Mouse (Mus musculus): ENCODE data around the gene Gpr19. TPM values are rescaled to one million over a fixed set of nuclear protein-coding genes. Genes with fewer than 3 reads are reported as not detected.
A peak's percentile ranks its signal among the peaks of the same experiment; 100 is the strongest.

Gpr19 gene
- total RNA-seq, 2 experiments from 2014 or later: 25.3 to 27.3 TPM

DNA sequence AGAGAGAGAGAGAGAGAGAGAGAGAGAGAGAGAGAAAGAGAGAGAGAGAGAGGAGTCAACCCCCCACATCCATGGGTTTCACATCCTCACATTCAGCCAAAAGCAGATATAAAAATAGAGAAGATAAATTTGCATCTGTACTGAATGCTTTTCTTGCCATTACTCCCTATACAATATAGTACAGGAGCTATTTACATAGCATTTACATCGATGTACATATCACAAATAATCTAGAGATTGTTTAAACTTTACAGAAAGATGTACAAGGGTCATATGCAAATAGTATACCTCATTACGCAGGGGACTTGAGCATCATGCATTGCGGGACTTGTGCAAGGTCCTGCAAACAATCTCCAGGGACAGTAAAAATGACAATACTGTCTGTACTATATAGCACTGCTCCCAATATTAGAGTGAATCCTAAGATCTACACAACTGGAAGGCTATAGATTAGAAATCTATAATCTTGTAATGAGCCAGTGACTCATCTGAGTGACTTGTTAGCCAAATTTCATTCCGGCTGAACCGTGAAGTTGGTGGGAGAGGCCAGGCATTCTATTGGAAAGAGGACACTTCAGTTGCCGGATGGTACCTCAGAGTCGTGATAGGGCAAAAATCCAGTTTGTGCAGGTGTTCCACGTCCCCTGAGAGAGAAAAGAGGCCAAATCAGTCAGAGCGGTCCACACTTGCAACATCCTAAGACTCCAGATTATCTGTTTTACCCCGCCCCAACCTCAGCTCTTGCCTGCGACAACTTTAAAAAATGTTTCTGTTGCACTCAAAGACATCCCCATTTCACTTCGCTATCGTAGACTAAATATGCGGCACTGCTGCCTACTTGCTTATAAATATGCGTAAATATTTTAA lies 1.6 kb downstream of the Gpr19 start:
- intact Hi-C loops (cut with DNase I): no loop called here
- no peak for DNase-seq (ENCODE audit: low spot score in 2 of 2)

DNA sequence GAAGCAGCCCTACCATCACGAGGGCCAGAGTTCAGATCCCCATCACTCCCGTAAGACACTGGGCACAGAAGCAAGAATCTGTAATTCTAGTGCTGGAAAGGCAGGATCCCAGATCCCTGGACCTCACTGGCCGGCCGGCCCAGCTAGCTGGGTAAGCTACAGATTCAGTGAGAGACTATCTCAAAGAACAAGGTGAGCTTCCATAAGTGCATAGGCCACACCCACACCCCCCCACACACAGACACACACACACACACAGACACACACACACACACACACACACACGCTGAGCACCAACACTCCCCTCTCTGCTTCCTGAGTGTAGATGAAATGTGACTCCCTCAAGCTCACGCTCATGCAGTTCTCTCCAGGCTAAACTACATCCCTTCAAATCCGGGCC lies 7.9 kb downstream of the Gpr19 start:
- DNase-seq (ENCODE audit: low spot score in 2 of 2): no peak
- intact Hi-C loops (cut with DNase I): no loop called here

DNA sequence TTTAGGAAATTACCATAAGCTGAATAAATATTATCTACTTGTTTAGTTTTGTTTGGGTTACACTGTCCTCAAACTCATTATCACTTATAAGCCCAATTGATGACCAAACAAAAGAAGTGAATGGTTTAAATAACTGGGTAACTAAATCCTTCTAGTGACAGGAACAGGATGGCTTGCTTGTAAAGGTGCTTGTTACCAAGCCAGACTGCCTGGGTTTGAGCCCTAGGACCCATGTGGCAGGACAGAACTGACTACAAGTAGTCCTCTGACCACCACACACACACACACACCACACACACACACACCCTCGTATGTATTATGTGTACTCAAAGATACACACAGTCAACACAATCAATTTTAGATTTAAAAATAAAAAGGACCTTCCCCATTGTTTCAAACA lies 8.6 kb downstream of the Gpr19 start:
- DNase-seq (ENCODE audit: low spot score in 2 of 2): no peak
- intact Hi-C loops (cut with DNase I): no loop called here

DNA sequence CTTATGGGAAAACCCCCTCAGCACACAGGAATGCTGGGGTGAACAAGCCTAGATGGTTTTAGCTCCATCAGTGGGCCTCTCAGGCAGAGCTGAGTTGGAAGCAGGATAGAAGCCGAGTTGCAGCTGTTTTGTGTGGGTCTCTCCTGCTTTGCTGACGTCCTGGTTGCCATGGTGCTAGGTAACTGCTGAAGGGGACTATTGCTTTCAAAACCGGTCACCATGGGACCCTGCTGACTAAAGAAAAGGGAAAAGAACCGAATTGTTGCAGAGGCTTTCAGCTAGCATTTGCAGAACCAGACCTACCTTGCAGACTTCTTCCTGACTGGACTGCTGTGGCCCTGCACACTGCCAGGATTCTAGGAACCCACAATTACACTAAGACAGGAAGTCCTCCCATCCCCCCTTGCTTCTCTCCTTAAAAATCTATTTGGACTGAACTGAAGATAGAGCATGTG lies 9.8 kb downstream of the Gpr19 start:
- peak; percentile 66 to 86 for DNase-seq (ENCODE audit: low spot score in 2 of 2)
- intact Hi-C loops (cut with DNase I): no loop called here

DNA sequence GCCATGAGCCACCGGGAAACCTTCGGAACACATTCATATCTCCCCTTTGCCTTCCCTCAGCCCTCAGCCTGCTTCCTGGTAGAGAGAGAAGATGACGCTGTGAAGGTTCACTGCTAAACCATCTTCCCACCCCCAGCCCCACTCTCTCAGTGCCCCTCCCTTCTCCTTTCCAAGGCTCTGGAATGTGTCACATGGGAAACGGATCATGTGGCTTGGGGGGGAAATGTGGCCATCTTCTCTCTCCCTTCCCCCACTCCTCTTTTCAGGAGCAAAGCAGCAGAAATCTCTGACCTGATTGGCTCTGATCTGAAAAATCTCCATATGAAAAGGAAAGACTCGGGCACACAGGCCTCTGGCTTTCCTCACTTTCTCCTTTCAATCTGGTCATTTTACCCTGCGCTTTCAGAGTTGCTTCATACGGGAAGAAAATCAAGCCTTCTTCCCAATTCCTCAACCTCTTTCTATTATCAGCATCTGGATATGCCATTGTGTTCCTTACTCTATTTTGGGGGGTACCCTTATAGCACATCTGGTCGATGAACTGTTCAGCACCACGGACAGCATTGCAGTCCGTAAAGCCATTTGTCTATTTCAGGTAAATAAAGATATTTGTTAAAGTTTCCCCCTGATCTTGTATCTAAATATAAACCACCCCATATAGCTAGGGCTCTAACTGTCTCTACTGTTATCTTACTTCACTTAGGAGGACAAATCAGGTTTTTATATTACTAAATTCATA lies 10.5 kb downstream of the Gpr19 start:
- intact Hi-C loops (cut with DNase I): loop anchor here (1.0 kb wide), 1 partner anchor 32 kb away; the partner anchor contains the start of gene Cdkn1b

GRCm38 (mm10) chr6:134887008-134887407 lies 11.4 kb downstream of the Gpr19 start:
- DNase-seq (ENCODE audit: low spot score in 2 of 2): peak; percentile 27 to 46
- intact Hi-C loops (cut with DNase I): loop anchor here (1.0 kb wide), 1 partner anchor 33 kb away; the partner anchor contains the start of gene Cdkn1b

More for the DNA sequence above, 10.5 kb downstream of the Gpr19 start:
- DNase-seq (ENCODE audit: low spot score in 2 of 2): peak; percentile 88 to 97

GRCm38 (mm10) chr6:134886475-134886874 lies 11.9 kb downstream of the Gpr19 start:
- DNase-seq (ENCODE audit: low spot score in 2 of 2): peak; percentile 31 to 47
- intact Hi-C loops (cut with DNase I): no loop called here

DNA sequence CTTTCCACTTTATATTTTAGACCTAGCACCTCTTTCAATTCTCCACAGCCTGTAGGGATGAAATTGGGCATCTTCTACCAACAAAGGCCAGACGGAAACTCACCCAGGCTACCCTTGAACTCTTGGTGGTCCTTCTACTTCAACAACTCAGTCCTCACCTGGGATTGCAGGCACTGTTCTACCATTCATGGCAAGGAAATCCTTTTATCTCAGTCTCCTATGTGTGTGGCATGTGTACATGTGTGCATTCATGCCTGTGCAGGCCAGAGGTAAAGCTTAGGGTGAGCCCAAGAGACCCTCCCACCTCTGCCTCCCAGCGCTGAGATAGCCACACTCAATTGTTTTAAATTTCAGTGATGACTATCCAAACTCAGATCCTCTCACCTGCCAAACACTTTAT lies 12.9 kb downstream of the Gpr19 start:
- intact Hi-C loops (cut with DNase I): no loop called here
- DNase-seq (ENCODE audit: low spot score in 2 of 2): no peak

DNA sequence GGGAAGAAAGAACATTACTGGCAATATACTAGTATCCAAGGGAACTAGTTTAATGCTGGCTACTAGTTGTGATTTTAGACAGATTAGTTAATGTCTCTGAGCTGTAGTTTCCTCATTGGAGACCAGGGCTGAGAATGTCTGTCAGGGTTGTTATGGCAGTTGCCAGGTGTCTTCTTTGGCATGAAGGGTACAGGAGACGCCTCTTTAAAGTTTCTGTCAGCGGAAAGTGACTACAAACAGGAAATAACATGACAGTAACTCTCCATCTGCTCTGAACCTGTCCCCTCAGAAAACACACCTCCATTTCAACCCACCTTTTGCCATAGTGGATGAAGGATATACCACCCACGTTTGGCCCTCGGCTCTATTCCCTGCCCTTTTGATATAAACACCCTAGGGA lies 14.7 kb downstream of the Gpr19 start:
- intact Hi-C loops (cut with DNase I): no loop called here
- DNase-seq (ENCODE audit: low spot score in 2 of 2): no peak

- no peak for DNase-seq (ENCODE audit: low spot score in 2 of 2)
- intact Hi-C loops (cut with DNase I): no loop called here
These were observed 18.3 kb downstream of the Gpr19 start for GRCm38 (mm10) chr6:134880046-134880445.

DNA sequence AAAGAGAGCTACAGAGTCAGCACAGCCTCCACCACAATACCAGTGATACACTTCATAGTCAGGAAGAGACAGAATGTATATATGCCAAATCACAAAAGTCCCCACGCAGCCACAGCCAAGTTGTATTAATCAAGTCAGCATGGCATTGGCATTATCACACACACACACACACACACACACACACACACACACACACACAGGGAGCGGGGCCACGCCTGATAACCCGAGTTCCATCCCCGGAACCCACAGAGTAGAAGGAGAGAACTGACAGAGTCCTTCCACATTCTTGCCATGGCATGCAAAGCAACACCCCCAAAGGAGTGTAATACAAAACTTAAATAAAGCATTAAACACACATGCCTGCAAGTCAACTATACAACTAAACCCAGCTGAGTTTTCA lies 18.8 kb downstream of the Gpr19 start:
- intact Hi-C loops (cut with DNase I): no loop called here
- DNase-seq (ENCODE audit: low spot score in 2 of 2): no peak

DNA sequence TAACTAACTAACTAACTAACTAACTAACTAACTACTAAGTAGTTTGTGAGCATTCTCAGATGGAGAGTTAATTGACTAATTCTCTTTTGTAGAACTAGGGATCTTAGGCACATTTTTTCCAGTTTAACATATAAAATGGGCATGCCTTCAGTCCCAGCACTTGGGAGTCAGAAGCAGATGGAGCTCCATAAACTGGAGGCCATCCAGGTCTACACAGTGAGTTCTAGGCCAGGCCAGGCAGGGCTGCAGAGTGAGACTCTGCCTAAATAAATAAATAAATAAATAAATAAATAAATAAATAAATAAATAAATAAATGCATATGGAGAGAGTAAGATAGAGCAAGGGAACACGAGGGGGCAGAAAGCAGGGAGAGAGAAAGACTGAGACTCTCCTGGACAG lies 20.5 kb downstream of the Gpr19 start:
- intact Hi-C loops (cut with DNase I): no loop called here
- no peak for DNase-seq (ENCODE audit: low spot score in 2 of 2)

- intact Hi-C loops (cut with DNase I): no loop called here
- DNase-seq (ENCODE audit: low spot score in 2 of 2): no peak
These were observed 21.1 kb downstream of the Gpr19 start for GRCm38 (mm10) chr6:134877276-134877675.

DNA sequence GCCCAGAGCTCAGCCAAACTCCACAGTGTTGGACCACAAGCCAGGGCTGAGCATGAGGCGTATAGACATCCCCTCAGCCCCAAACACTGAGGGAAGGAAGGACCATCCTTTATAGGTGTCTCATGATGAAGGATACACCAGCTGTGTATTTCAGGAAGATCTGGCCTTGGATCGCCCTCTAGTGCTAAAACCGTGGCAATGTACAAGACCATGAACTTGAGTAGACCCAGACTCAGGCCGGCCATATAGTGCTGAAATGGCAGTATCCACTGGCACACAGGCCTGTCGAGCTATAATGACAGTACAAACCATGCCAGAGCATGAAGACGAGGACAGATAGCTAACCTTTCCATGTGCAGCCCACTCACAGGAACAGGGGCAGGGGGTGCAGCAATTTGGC lies 21.6 kb downstream of the Gpr19 start:
- DNase-seq (ENCODE audit: low spot score in 2 of 2): no peak
- intact Hi-C loops (cut with DNase I): no loop called here

DNA sequence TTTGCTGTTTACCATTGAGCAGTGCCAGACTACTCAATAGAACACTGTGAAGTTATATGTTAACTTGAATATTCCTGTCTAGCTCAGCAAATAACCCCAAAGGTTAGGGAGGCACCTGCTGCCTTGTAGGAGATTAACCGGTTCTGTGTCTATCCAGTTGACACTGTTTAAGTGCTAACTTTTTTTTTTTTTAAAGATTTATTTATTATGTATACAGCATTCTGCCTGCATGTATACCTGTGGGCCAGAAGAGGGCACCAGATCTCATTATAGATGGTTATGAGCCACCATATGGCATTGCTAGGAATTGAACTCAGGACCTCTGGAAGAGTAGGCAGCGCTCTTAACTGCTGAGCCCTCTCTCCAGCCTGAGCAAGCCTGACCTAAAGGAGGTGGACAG lies 25.4 kb downstream of the Gpr19 start:
- DNase-seq (ENCODE audit: low spot score in 2 of 2): no peak
- intact Hi-C loops (cut with DNase I): no loop called here

DNA sequence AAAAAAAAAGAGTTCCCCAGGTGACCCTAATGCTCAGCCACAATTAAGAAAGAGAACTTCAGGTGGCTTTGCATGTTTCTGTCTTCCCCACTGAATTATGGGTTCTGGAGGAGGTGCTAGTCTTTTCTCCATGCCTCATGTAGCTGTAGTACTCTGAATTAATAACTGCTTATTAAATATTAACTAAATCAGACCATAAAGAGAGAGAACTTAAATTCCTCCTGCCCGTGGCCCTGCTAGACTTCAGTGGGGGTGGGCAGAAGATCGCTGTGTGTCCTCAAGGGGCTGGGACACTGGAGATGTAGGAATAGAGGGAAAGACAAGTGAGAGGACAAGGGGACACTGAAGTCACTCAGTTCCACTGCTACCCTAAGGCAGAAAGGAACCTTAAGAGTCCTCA lies 26.1 kb downstream of the Gpr19 start:
- no peak for DNase-seq (ENCODE audit: low spot score in 2 of 2)
- intact Hi-C loops (cut with DNase I): no loop called here

DNA sequence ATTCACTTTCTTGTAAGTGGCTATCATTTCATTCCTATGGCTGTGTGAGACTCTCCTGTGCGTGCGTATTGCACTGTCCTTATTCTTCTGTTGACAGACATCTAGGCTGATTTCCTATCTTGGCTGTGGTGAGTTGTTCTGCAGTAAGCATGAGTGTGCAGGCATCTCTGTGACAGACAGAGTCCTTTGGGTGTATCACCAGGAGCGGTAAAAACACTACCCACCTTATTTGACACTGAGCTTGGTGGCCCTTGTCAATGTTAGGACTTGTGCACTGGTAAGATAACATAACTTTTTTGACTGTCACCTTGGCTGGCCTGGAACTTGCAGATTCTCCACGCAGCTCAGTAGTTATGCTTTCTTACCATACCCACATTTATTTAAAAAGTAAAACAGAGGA lies 27.5 kb downstream of the Gpr19 start:
- no peak for DNase-seq (ENCODE audit: low spot score in 2 of 2)
- intact Hi-C loops (cut with DNase I): no loop called here

DNA sequence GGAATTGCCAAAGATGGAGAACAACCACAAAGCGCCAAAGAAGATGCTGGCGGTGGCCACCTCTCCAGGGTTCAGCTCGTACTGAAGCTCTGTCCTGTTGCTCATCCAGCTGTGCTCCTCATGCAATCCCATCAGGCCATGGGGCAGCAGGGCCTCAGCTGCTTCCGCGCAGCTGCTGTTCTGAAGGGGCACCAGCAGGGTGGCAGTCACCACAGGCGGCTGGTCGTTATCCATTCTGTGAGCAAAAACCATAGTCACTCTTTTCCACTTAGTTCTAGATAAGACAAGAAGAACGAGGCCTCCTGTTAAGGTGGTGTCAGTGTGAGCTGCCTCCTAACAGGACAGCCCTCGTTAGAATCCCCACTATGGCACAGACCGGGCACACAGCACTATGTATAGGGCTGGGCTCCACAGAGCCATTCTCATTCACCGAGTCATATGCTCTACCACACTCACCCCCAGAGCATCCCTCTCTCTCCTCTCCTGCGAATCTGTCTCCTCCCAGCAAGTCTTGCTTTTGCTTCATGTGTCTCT lies 28.1 kb downstream of the Gpr19 start:
- no peak for DNase-seq (ENCODE audit: low spot score in 2 of 2)
- intact Hi-C loops (cut with DNase I): no loop called here

GRCm38 (mm10) chr6:134867325-134867724 lies 31.1 kb downstream of the Gpr19 start:
- DNase-seq (ENCODE audit: low spot score in 2 of 2): no peak
- intact Hi-C loops (cut with DNase I): no loop called here

GRCm38 (mm10) chr6:134866113-134866512 lies 32.3 kb downstream of the Gpr19 start:
- intact Hi-C loops (cut with DNase I): no loop called here
- no peak for DNase-seq (ENCODE audit: low spot score in 2 of 2)

All from left cerebral cortex, postnatal 25 days (tissue).